Mouse (Mus musculus) bone marrow, adult 2 months (tissue): ENCODE measurements at regions not wholly inside any gene's neighbourhood (a gene's known extent, or its start where the extent isn't known, plus 50 kb on each side); places are given as distances from the start of the nearest gene placed in this dataset.

ENCODE experiments used
- CTCF ChIP-seq: fragments of 200-500 bp; IDR thresholded peaks from 2 replicates; pipeline ENCODE4 v1.5.1; 2011; ENCODE audit warnings: low read length, control low read depth; ENCODE audit not compliant: control insufficient read depth, insufficient read depth
- POLR2A ChIP-seq: fragments of 200-500 bp; IDR thresholded peaks from 2 replicates; pipeline ENCODE4 v1.6.1; 2011; ENCODE audit warnings: low read depth, mild to moderate bottlenecking, control low read depth, low read length, borderline replicate concordance; ENCODE audit not compliant: control insufficient read depth

- TF ChIP-seq POLR2A (no peak), CTCF (no peak)
Observed at GRCm38 (mm10) chr1:35495963-35496362, 572.2 kb upstream of the Hs6st1 start.
